Comparison of ENCODE assay signal across 22 mouse cellular contexts in the genomic region with DNA sequence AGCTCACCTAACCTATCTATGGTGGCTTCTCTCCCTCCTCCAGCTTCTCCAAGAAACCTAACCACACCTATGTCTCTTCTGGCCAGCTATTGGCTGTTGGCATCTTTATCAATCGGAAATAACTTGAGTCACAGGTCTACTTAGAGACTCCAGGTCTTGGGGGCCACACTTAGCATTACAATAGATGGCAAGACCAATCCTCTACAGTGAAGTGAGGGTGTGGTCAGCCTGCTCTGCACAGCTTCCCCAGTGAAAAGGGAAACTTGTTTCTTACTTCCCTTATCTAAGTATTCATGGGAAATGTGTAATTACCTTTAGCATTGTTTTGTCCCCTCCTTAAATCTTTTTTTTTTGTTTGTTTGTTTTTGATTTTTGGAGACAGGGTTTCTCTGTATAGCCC. TPM values are rescaled to one million over a fixed set of nuclear protein-coding genes. Genes with fewer than 3 reads are reported as not detected.
DNase-seq lines count a peak whose midpoint lies in the region; ATAC-seq and TF ChIP-seq lines count a peak whose summit lies in the region.
"Had no signal": no experiment of that assay in that cellular context is flagged by ENCODE, and none has a peak within 500 bp of the region (broad histone marks: within the 10 kb centered on the region; RNA-seq: fewer than 3 reads in every experiment).

No protein-coding gene starts in this region.

- no peak for ATAC-seq in midbrain, embryonic 11.5 days (ENCODE audit: low FRiP score)
- ATAC-seq in midbrain, embryonic 16.5 days, result no peak
- peak; percentile 42; the same call in 1 of the 2 replicates for ATAC-seq in megakaryocyte progenitor cell, adult 5-6 weeks (replicated peaks; ENCODE audit: poor library complexity)
- ATAC-seq: activated CD4-positive, CD25-positive, alpha-beta regulatory T cell, adult 4 months; forebrain, embryonic 14.5 days had no signal

- H3K4me1 ChIP-seq in midbrain, embryonic 11.5 days (ENCODE audit: control insufficient read depth, insufficient read depth, low read length), result peaks cover under 1% of the 10 kb centered on the region; the same call in 1 of the 2 replicates
- H3K4me1 ChIP-seq in midbrain, embryonic 16.5 days (ENCODE audit: control insufficient read depth, insufficient read depth, low read length), result peaks cover 4% of the 10 kb centered on the region; the same call in 1 of the 2 replicates
- H3K4me1 ChIP-seq in bone marrow macrophage, adult 2 months (ENCODE audit: control insufficient read depth, insufficient read depth, low read length), result peaks cover 16% of the 10 kb centered on the region

- H3K36me3 ChIP-seq in midbrain, embryonic 11.5 days (ENCODE audit: control insufficient read depth, insufficient read depth, low read length), result peaks cover 5% of the 10 kb centered on the region; the same call in 1 of the 2 replicates
- H3K36me3 ChIP-seq in midbrain, embryonic 16.5 days (ENCODE audit: control insufficient read depth, insufficient read depth, low read length), result peaks cover 24% of the 10 kb centered on the region

- 83% methylated on average over 1 of the region's 1 CpGs for WGBS in midbrain, embryonic 11.5 days
- WGBS in midbrain, embryonic 16.5 days, result 84% methylated on average over 1 of the region's 1 CpGs

- H3K4me2 ChIP-seq in midbrain, embryonic 11.5 days, result no peak overlapping the region
- H3K4me2 ChIP-seq in midbrain, embryonic 16.5 days (ENCODE audit: low read length), result no peak overlapping the region
- H3K4me2 ChIP-seq: embryonic facial prominence, embryonic 15.5 days; heart, embryonic 12.5 days; hindbrain, embryonic 15.5 days had no signal

- TF ChIP-seq CTCF in bone marrow macrophage, adult 2 months (IDR thresholded peaks at IDR 0.05; ENCODE audit: low read depth, low read length), result no peak

- DNase-seq in midbrain, embryonic 11.5 days (ENCODE audit: low spot score, missing footprints), result peak; percentile 41
- DNase-seq in kidney, adult 8-10 months, result no peak
- DNase-seq in frontal cortex, postnatal 10 days (ENCODE audit: low spot score in 2 of 2), result no peak
- no peak for DNase-seq in gastrocnemius, postnatal 25 days
- DNase-seq: adrenal gland, postnatal 14 days; cerebellum, adult 18-20 months; cerebellum, postnatal 10 days; embryo, embryonic 11 days had no signal

- H3K4me3 ChIP-seq in midbrain, embryonic 11.5 days (ENCODE audit: low read depth, low read length), result no peak overlapping the region
- H3K4me3 ChIP-seq in midbrain, embryonic 16.5 days (ENCODE audit: low read depth, low read length), result no peak overlapping the region
- no peak overlapping the region for H3K4me3 ChIP-seq in bone marrow macrophage, adult 2 months (ENCODE audit: insufficient read depth, low read length)
- H3K4me3 ChIP-seq: embryonic facial prominence, embryonic 15.5 days; erythroblast, embryonic 14.5 days; forebrain, embryonic 10.5 days; heart, embryonic 12.5 days; hindbrain, embryonic 15.5 days had no signal

- TF ChIP-seq POLR2A in bone marrow macrophage, adult 2 months (IDR thresholded peaks at IDR 0.05; ENCODE audit: borderline replicate concordance, low read depth, low read length), result no peak

- no peak overlapping the region for H3K27ac ChIP-seq in midbrain, embryonic 11.5 days (ENCODE audit: low read depth, low read length)
- H3K27ac ChIP-seq in midbrain, embryonic 16.5 days (ENCODE audit: low read length), result no peak overlapping the region
- 0 out of 2 replicates have a peak overlapping the region, but pooled peaks have one; percentile 8 for H3K27ac ChIP-seq in bone marrow macrophage, adult 2 months (ENCODE audit: insufficient read depth, low read depth, low read length)
- H3K27ac ChIP-seq: embryonic facial prominence, embryonic 15.5 days; forebrain, embryonic 10.5 days; hindbrain, embryonic 15.5 days had no signal

- H3K9me3 ChIP-seq in midbrain, embryonic 11.5 days (ENCODE audit: control insufficient read depth, low read length), result no peaks in the 10 kb centered on the region
- no peaks in the 10 kb centered on the region for H3K9me3 ChIP-seq in midbrain, embryonic 16.5 days (replicated peaks; ENCODE audit: control insufficient read depth, low read length, poor library complexity, severe bottlenecking)
- H3K9me3 ChIP-seq: embryonic facial prominence, embryonic 15.5 days; forebrain, embryonic 10.5 days; heart, embryonic 12.5 days; hindbrain, embryonic 15.5 days had no signal

- H3K27me3 ChIP-seq in midbrain, embryonic 11.5 days (ENCODE audit: control insufficient read depth, insufficient read depth, low read length), result no peaks in the 10 kb centered on the region
- H3K27me3 ChIP-seq in midbrain, embryonic 16.5 days (ENCODE audit: control insufficient read depth, insufficient read depth, low read depth, low read length), result no peaks in the 10 kb centered on the region
- H3K27me3 ChIP-seq: embryonic facial prominence, embryonic 15.5 days; heart, embryonic 12.5 days; hindbrain, embryonic 15.5 days had no signal

- H3K9ac ChIP-seq in midbrain, embryonic 11.5 days (ENCODE audit: low read length), result no peak overlapping the region
- H3K9ac ChIP-seq in midbrain, embryonic 16.5 days (ENCODE audit: low read depth, low read length), result no peak overlapping the region
- H3K9ac ChIP-seq: embryonic facial prominence, embryonic 15.5 days; heart, embryonic 12.5 days; hindbrain, embryonic 15.5 days had no signal

RNA-seq across cellular contexts. Expression of gene Senp2, which starts 6.3 kb away (rescaled TPM):
- 62.8 and 73.1 TPM in 2 replicates for polyA plus RNA-seq in midbrain, embryonic 11.5 days (2014; fragmentation: Nextera tagmentation; extraction: Ambion mirVana)
- 47.7 and 49.4 TPM in 2 replicates for polyA plus RNA-seq in midbrain, embryonic 16.5 days (2015; fragmentation: Nextera tagmentation; extraction: Ambion mirVana)
- 66.7 and 74.9 TPM in 2 replicates for polyA plus RNA-seq in bone marrow macrophage, adult 2 months (2012; ENCODE audit: insufficient read depth, insufficient read length, missing spikeins)
- total RNA-seq in megakaryocyte progenitor cell, adult 5-6 weeks (2015), result 48.1 and 48.9 TPM in 2 replicates
- 42.4 and 42.8 TPM in 2 replicates for total RNA-seq in megakaryocyte progenitor cell, adult 5-6 weeks (2017)
- total RNA-seq in gastrocnemius, postnatal 25 days (2021), result 10 to 100 TPM; 22.9 to 27.3 TPM

RNA-seq across cellular contexts. Expression of gene Liph, which starts 20.1 kb away (rescaled TPM):
- 0.05 and 0.12 TPM in 2 replicates for polyA plus RNA-seq in midbrain, embryonic 11.5 days (2014; fragmentation: Nextera tagmentation; extraction: Ambion mirVana)
- 0.58 and 0.92 TPM in 2 replicates for polyA plus RNA-seq in midbrain, embryonic 16.5 days (2015; fragmentation: Nextera tagmentation; extraction: Ambion mirVana)
- polyA plus RNA-seq in bone marrow macrophage, adult 2 months (2012; ENCODE audit: insufficient read depth, insufficient read length, missing spikeins), result 0.69 and 0.74 TPM in 2 replicates
- total RNA-seq in megakaryocyte progenitor cell, adult 5-6 weeks (2015), result 0.05 and 0.10 TPM in 2 replicates
- 0.04 TPM in 1 of 2 replicates, not detected in the other for total RNA-seq in megakaryocyte progenitor cell, adult 5-6 weeks (2017)
- total RNA-seq in gastrocnemius, postnatal 25 days (2021), result not detected
- total RNA-seq: gastrocnemius, adult 8-10 months; heart, adult 8-10 months; heart, postnatal 25 days had no signal
- polyA plus RNA-seq: embryonic facial prominence, embryonic 11.5 days had no signal
